Mouse (Mus musculus) Patski (cell line): Measurements from ENCODE around the gene Gm36176. TPM values are rescaled to one million over a fixed set of nuclear protein-coding genes. Genes with fewer than 3 reads are reported as not detected.

Experiments used
- ATAC-seq: fragments of 100-300 bp; one replicate; pipeline ENCODE4 v1.8.0; 2021
- CTCF ChIA-PET: fragments of 350-600 bp; sonication (Branson Sonifier 250); formaldehyde crosslinking; loops from one replicate; lab custom pipeline; 2022; ENCODE audit warnings: inconsistent platforms; lab: Charles Lee
- POLR2A ChIA-PET: fragments of 350-600 bp; sonication (Branson Sonifier 250); formaldehyde crosslinking; loops from one replicate; lab custom pipeline; 2022; ENCODE audit warnings: antibody characterized with exemption, inconsistent platforms; lab: Charles Lee
- DNase-seq: peaks from one replicate; pipeline ENCODE4 v3.0.0-alpha.2; 2011; ENCODE audit warnings: low read depth, low spot score
- H3K27me3 ChIP-seq: fragments of 371-371 bp; one replicate; pipeline ENCODE4 v1.5.1; 2021
- CTCF ChIP-seq: fragments of 100-300 bp; IDR thresholded peaks from one replicate; pipeline ENCODE4 v1.5.1; 2021
- in situ Hi-C: fragments of 300-500 bp; cut with MboI; formaldehyde crosslinking; loops from 3 replicates; pipeline ENCODE4 v1.11.1; 2018; ENCODE audit warnings: low pct_unique_long_range_greater_than_20kb, mixed read lengths
- polyA plus RNA-seq: library from polyadenylated mRNA; unstranded; gene quantifications from one replicate; pipeline ENCODE4 v1.2.3, GENCODE M21; 2021

The Gm36176 gene
- polyA plus RNA-seq, 1 experiment from 2014 or later: not detected

- H3K27me3 ChIP-seq: peaks cover 18% of the 10 kb centered on the region
- CTCF ChIA-PET: no interaction called here
- POLR2A ChIA-PET: no interaction called here
- DNase-seq: no peak
- no peak for TF ChIP-seq CTCF
- ATAC-seq: no peak
- in situ Hi-C loops: no loop called here
Measured at GRCm38 (mm10) chr10:77880305-77880704, 33.7 kb downstream of the Gm36176 start.

DNA sequence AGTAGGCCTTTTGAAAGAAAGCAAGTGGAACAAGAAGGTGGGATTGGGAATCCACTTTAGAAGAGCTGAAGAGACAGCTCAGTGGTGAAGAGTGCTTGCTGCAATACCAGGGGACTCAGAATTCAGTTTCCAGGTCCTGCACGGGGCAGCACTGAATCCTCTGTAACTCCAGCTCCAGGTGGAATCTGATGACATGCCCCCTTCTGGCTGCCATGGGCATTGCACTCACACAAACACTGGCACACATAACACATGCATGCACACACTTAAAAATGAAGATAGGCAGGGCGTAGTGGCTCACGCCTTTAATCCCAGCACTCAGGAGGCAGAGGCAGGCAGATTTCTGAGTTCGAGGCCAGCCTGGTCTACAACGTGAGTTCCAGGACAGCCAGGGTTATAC, 36.0 kb downstream of the Gm36176 start:
- ChIA-PET CTCF (no interaction called here), POLR2A (no interaction called here)
- DNase-seq (no peak), ATAC-seq (no peak)
- H3K27me3 ChIP-seq: peaks cover 11% of the 10 kb centered on the region
- in situ Hi-C loops: no loop called here
- TF ChIP-seq CTCF: no peak

DNA sequence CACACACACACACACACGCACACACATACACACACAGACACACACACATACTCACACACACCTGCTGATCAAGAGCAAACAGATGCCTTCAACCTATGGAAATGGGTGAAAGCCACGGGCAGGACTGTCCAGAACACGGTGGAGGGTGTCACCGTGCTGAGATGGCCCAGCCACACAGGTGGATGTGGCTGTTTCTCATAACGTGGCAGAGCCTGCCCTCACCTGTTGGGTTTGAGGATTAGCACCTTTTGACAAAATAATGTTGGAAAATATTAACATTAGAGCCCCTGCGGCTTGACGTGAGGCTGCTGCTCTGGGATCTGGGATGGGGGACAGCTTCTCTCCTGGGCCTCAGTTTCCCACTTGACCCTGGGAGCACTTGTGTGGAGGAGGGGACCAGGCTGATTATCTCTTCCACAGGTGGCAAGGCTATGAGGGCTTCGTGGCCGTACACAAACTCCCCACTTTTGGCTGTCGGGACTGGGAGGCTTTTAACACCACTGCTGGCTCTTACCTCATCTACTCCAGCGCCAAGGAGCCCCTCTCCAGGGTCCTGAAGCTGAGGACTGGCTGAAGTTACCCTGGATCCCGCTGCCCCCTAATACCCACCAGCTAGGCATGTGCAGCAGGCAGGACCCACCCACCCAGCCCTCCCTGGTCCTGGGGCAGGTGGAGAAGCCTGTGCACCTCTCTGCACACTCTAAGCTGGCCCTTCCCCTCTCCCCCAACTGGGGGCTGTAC, 39.6 kb downstream of the Gm36176 start:
- ATAC-seq: no peak
- DNase-seq: no peak
- ChIA-PET CTCF (no interaction called here), POLR2A (no interaction called here)
- in situ Hi-C loops: no loop called here
- H3K27me3 ChIP-seq: peaks cover 14% of the 10 kb centered on the region
- no peak for TF ChIP-seq CTCF

DNA sequence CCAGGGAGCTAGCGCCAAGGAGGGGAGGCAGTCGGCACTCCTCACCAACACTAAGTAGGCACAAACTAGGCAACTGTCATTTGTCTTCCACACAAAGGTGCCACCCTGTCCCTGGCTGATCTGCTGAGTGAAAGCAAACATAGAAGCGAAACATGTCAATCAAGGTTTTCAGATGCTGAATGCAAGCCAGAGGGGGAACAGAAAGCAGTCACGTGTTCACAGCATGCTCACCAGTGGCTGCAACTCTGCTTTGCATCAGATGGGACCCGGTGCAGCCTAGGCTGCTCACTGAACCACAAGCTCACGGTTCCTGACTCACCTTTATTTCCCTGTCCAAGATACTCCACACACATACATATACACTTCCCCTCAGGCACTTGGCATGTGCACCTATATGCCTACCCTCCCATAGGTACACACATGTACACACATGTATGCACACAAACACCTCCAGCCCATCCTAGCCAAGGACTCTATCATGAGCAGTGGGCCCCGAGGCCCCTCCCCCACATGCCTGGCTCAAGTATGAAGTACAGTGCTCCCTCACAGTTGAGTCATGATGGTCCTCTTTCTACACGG, 44.5 kb downstream of the Gm36176 start:
- ATAC-seq: no peak
- POLR2A ChIA-PET: no interaction called here
- peaks cover 29% of the 10 kb centered on the region for H3K27me3 ChIP-seq
- no peak for TF ChIP-seq CTCF
- DNase-seq: no peak
- in situ Hi-C loops: no loop called here
- CTCF ChIA-PET: no interaction called here

DNA sequence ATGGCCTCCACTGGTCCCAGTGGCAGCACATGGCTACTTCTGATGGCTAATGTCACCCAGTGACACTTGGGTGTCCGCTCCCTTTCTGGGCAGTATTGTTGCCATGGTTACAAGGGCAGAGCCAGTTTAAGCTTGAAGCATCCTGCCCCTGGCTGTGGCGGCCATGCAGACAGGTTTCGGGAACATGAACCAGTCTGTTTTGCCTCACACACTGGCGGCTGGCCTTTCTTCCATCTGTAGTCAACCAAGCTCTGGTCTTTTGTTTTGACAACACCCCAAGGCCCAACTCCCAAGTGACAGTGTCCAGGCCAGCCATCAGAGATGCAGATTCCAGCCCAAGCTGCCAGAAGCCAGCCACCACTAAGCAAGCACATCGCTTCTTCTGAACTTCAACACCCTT, 49.0 kb downstream of the Gm36176 start:
- peaks cover 43% of the 10 kb centered on the region for H3K27me3 ChIP-seq
- CTCF ChIA-PET: no interaction called here
- DNase-seq (no peak), ATAC-seq (no peak)
- TF ChIP-seq CTCF: no peak
- in situ Hi-C loops: no loop called here
- POLR2A ChIA-PET: no interaction called here

Other genes starting within 250 kb of the Gm36176 start
- gene Sumo3, start 240.7 kb upstream of the Gm36176 start, polyA plus RNA-seq: 235 TPM
- gene Gm49325, start 240.6 kb upstream of the Gm36176 start, polyA plus RNA-seq: 5.5 TPM
- gene Ube2g2, start 224.5 kb upstream of the Gm36176 start, polyA plus RNA-seq: 67.6 TPM
- gene Tspear, start 160.2 kb upstream of the Gm36176 start, polyA plus RNA-seq: not detected
- not detected for gene Gm19402, start 156.0 kb upstream of the Gm36176 start, polyA plus RNA-seq
- gene Gm9508, start 149.6 kb upstream of the Gm36176 start, polyA plus RNA-seq: not detected
- gene Gm10272, start 140.2 kb upstream of the Gm36176 start, polyA plus RNA-seq: not detected
- not detected for gene Gm10024, start 135.3 kb upstream of the Gm36176 start, polyA plus RNA-seq
- gene Gm10142, start 131.0 kb upstream of the Gm36176 start, polyA plus RNA-seq: not detected
- gene Krtap12-1, start 126.2 kb upstream of the Gm36176 start, polyA plus RNA-seq: not detected
- gene Gm10100, start 120.3 kb upstream of the Gm36176 start, polyA plus RNA-seq: not detected
- gene Gm18596, start 104.2 kb upstream of the Gm36176 start, polyA plus RNA-seq: not detected
- gene Gm9736, start 95.4 kb upstream of the Gm36176 start, polyA plus RNA-seq: not detected
- not detected for gene Gm3233, start 87.1 kb upstream of the Gm36176 start, polyA plus RNA-seq
- gene Gm3238, start 75.5 kb upstream of the Gm36176 start, polyA plus RNA-seq: not detected
- not detected for gene Gm7138, start 69.9 kb upstream of the Gm36176 start, polyA plus RNA-seq
- not detected for gene Gm3250, start 64.3 kb upstream of the Gm36176 start, polyA plus RNA-seq
- not detected for gene Gm7137, start 58.6 kb upstream of the Gm36176 start, polyA plus RNA-seq
- gene Gm9639, start 51.7 kb upstream of the Gm36176 start, polyA plus RNA-seq: not detected
- gene Gm19668, start 47.7 kb upstream of the Gm36176 start, polyA plus RNA-seq: not detected
- not detected for gene Gm9507, start 35.0 kb upstream of the Gm36176 start, polyA plus RNA-seq
- not detected for gene Gm2696, start 32.1 kb upstream of the Gm36176 start, polyA plus RNA-seq
- gene Krtap10-4, start 19.7 kb upstream of the Gm36176 start, polyA plus RNA-seq: not detected
- gene Krtap10-10, start 10.9 kb upstream of the Gm36176 start, polyA plus RNA-seq: not detected
- not detected for gene Gm10318, start 6.1 kb downstream of the Gm36176 start, polyA plus RNA-seq
- not detected for gene Gm3285, start 15.2 kb downstream of the Gm36176 start, polyA plus RNA-seq
- 0.01 TPM for gene Lrrc3, start 55.7 kb downstream of the Gm36176 start, polyA plus RNA-seq
- 0.21 TPM for gene Trpm2, start 123.8 kb downstream of the Gm36176 start, polyA plus RNA-seq
- gene 1810043G02Rik, start 131.7 kb downstream of the Gm36176 start, polyA plus RNA-seq: 38.5 TPM
- 131 TPM for gene Pfkl, start 163.3 kb downstream of the Gm36176 start, polyA plus RNA-seq
- 0.26 TPM for gene Dnmt3l, start 195.1 kb downstream of the Gm36176 start, polyA plus RNA-seq
- 0.13 TPM for gene Aire, start 196.8 kb downstream of the Gm36176 start, polyA plus RNA-seq
- 3.7 TPM for gene Icosl, start 222.5 kb downstream of the Gm36176 start, polyA plus RNA-seq